Mouse (Mus musculus) regulatory T cell (primary cell): ENCODE measurements at regions not wholly inside any gene's neighbourhood (a gene's known extent, or its start where the extent isn't known, plus 50 kb on each side); places are given as distances from the start of the nearest gene placed in this dataset.

Experiments used
- in situ Hi-C: fragments of 300-600 bp; cut with MboI, MseI; formaldehyde crosslinking; loops from one replicate; pipeline ENCODE4 v1.15.1; 2025; ENCODE audit warnings: high pct_unique_total_duplicates

DNA sequence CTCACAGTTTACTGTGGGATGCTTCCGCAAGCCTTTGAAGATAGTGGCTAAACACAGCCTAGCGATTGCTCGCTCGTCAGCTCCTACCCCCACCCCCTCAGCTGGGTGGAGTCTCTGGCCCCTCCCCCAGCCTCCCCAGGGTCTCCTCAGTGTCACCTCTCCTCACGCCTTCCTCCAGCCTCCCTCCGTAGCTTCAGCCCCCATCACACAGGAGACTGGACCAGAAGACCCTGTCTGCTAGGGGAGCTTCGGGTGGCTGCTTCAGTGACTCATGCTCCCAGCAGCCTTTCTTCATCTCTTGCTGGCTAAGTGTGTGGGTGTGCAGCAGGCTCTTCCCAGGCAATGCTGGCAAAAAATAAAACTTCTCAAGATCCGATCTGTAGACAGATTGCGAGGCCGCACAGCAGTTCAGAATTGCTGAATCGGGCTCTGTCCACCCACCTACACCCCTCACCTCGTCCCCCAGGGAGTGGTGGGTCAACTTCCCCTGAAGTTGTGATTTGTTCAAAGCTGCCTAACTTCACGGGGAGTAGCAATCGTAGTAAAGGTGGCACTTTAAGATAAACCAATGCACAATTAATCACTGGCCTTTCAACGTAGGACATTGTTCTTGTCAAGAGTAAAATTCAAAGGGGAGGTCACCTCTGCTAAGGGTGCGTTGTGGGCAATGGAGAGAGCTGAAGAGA, 61.2 kb upstream of the Ankrd28 start:
- in situ Hi-C loops = no loop called here

DNA sequence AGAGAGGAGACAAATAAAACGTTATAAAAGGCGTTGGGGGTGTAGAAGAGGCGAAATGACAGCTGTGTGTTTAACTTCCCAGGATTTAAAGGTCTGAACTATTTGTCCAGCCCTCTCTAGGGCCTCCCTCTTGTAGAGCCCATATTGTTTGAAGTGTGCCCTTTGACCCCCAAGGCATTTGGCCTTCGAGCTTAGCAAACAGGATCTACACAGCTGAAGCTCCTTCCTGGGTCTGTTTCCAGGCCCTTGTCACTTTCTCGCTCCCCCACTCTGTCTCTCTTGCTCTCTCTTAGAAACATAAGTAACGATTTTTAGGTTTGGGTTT, 61.7 kb upstream of the Ankrd28 start:
- in situ Hi-C loops = no loop called here

DNA sequence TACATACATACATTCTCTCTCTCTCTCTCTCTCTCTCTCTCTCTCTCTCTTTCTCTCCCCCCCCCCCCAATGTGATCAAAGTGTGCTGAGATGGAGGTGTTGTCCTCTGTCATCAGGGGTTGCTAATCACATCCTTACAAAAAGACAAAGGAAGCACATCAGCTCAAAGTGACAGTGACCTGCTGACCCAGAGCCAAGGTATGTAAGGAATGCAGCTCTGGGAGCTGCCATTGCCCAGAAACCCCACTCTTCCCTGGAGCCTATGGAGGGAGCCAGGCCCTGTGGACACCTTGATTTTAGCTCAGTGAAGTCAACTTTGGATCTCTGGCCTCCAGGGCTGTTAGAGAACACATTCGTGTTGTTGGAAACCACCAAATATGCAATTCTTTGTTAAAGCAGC, 66.0 kb upstream of the Ankrd28 start:
- in situ Hi-C loops = no loop called here

DNA sequence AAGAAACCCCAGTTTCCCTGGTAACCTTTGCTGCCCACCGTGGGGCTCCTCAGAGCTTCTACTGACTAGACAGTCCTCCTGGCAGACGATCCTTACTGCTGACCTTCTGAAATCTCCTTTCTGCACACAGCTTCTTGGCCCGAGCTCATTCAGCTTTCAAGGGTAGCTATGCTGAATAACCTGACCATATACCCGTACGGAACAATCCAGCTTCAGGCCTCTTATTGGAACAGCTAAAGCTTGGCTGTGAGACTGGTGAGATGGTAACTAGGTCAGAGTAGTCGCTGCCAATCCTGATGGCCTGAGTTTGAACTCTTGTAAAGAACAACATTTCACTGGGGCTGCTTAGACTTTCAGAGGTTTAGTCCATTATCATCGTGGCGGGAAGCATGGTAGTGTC, 69.1 kb upstream of the Ankrd28 start:
- in situ Hi-C loops = no loop called here

GRCm38 (mm10) chr14:31899906-31900305, 69.5 kb upstream of the Ankrd28 start:
- in situ Hi-C loops = no loop called here

DNA sequence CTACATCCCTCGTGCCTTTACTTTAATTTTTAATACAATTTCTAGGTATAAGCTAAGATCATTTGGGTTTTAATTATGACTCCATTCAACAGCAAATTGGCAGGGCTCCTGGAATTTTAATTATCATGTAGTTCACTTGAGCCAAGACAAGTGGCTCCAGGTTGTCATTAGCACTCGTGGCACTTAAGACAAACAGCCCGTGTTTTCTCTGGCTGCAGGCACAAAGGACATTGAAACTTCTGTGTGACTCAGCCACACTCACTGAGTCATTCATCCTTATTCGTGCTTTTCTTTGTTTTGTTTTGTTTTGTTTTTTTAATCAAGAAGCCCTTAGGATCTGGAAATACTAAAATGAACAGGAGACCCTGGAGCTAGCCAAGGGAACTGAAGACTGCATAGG, 71.5 kb upstream of the Ankrd28 start:
- in situ Hi-C loops = no loop called here

DNA sequence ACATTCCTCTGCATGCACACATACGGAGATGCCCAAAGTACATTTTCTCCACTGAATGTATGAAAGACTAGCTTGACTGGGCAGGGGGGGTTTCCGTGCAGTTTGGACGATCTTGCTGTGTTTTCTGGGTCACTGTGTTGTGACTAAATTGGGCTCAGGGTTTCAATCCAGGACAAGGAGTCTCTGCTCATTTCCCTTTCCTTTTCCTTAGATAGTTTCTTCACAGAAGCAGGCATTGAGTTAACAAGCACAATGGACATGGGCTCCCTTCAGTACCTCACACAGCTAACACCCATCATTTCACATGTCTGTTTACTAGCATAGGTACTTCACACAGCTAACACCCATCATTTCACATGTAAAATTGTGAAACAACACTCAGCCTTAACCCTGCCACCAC, 73.2 kb upstream of the Ankrd28 start:
- in situ Hi-C loops = no loop called here

DNA sequence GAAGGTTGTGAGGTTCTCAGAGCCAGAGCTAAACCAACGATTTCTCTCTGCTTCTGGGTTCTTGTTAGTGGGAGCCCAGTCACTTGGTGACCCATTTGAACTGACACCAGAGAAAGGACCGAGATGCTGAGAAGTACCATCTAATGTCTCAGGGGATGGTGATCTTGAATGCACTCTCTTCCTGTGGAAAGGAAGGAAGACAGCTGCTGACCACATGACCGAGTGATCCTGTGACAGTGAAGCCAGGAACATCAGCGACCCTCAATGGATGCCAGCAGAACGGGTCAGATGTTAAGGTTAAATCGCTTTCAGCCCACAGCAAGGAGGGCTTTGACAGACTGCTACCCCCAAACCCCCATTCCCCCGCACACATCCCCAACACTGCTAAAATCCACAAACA, 78.1 kb upstream of the Ankrd28 start:
- in situ Hi-C loops = no loop called here

DNA sequence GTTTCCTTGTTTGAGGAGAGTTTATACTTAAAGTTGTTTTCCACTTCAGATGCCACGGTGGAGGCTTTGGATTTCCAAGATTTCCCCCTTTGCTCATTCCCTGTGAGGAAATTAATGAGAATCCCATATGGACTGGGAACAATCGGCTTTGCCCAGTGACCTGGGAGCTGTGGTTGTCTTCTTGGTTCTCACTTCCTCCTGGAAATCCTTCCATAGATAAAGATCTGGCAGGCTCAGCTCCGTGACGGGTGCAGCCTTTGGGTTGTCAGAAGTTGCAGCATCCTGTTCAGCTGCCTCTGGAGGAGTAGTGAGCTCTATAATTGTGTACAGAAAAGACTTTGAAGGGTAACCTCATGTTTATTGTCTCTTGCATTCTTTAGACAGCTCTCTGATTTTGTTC, 78.8 kb upstream of the Ankrd28 start:
- in situ Hi-C loops = no loop called here

DNA sequence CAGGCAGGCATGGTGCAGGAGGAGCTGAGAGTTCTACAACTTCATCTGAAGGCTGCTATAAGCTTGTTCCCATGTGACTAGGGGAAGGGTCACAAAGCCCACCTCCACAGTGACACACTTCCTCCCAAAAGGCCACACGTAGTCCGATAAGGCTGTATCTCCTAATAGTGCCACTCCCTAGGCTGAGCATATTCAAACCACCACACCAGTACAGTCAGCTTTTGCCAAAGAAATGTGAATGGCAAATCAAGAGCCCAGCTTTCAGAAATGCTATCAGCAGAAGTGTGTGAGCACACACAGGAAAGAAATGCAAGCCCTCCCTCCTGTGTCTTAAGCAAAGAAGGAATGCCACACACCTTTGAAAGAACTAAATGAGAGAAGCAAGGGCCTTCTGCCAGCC, 80.4 kb upstream of the Ankrd28 start:
- in situ Hi-C loops = no loop called here

DNA sequence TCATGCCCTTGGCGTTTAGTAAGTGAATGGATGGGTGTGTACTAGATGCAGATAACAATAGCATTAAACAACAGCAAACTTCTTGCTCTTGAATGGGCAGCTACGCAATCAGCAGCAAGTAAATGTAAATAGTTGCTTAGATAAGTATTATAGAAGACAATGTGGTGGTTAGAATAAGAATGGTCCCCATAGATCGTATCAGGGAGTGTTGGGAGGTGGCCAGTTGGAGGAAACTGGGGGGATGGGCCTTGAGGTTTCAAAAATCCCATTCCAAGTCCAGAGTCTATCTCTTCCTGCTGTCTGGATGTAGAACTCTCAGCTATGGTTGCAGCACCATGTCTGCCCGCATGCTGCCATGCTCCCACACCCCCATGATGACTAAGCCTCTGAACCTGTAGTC, 88.0 kb upstream of the Ankrd28 start:
- in situ Hi-C loops = no loop called here

DNA sequence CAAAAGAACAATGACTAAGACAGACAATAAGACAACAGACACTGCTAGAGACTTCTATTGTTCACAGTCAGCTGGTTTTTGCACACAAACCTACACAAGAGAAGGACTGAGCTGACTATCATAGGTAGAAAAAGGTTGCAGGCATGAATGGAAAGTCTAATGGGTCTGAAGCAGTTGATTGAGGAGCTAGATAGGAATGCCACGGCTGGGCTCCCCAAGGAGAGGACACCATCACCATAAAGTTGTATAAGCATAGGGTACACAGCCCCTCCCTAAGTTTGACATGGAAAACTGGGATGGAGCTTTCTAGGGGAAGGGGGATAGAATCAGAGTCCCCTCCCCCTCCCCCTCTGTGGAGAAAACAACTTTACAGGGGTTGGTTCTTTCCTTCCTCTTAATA, 88.5 kb upstream of the Ankrd28 start:
- in situ Hi-C loops = no loop called here

GRCm38 (mm10) chr14:31929161-31929707, 98.8 kb upstream of the Ankrd28 start:
- in situ Hi-C loops = no loop called here

GRCm38 (mm10) chr14:31930367-31930766, 98.4 kb upstream of the Galnt15 start:
- in situ Hi-C loops = no loop called here

GRCm38 (mm10) chr14:31931971-31932370, 96.8 kb upstream of the Galnt15 start:
- in situ Hi-C loops = no loop called here

DNA sequence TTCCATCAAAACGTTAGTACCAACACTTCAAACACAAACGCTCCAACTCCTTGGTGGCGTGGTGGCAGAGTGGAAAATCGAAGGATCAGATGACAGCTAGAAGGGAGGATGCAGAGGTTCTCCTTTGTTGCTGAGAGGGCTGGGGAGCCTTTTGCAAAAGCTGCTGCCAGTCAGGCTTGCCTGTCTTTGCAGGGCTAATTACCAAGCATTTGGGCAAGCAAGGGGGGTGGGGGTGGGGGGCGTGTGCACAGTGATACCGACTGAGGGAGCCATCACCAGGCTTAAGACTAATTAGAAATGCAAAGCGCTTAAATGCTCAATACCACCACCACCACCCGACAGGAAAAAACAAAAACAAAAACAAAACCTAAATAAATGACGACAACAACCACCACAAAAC, 95.3 kb upstream of the Galnt15 start:
- in situ Hi-C loops = no loop called here

DNA sequence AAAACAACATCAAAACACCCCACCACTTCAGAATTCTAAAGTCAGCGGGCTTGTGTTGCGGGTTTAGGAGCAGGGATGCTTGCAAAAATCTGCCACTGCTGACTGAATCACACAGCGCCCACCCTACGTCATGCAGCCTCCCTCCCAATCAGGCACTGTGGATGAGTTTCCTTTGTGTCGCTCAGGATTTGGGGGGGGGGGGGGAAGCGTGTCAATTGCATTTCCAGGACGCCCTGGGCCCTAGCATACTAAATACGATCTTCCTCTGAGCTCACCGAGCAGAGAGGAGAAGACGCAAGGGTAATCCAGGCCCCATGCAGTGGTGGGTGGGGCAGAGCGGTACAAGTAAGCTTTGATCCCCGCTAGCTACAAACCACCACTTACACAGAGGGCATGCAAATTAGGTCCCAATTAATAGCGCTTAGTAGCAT, 94.9 kb upstream of the Galnt15 start:
- in situ Hi-C loops = no loop called here

GRCm38 (mm10) chr14:31934321-31934720, 94.5 kb upstream of the Galnt15 start:
- in situ Hi-C loops = no loop called here

DNA sequence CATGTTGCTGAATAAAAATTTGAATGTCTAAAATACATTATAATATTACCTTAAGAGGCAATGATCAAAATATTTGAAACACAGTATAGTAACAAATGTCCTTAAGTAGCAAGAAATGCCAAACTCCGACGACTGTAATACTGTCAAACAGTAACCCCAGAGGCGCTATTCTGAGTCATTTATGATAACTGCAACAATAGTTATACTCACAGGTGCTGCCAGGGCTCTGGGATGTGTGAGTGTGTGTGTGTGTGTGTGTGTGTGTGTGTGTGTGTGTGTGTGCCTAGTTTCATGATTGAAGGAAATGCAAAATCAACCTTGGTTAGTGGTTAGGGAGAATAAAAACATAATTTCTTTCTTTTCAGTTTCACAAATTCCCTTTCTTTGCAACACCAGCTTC, 94.0 kb upstream of the Galnt15 start:
- in situ Hi-C loops = no loop called here

DNA sequence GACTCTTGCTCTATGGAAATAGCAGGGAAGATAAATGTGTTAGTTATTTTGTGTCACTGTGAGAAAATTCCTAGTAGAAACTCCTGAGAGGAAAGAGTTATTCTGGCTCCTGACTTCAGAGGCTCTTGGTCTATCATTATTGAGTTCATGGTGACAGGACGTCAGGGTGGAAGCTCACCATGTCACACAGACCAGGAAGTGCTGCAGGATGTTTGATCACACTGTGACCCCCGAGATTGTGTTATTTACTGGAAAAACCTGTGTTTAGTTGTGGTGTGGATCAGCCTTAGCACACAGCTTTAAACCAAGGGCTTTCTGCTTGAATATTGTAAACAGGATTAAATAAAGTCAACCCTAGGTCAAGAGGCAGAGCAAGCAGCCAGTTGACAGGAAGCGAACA, 93.4 kb upstream of the Galnt15 start:
- in situ Hi-C loops = no loop called here

GRCm38 (mm10) chr14:31936581-31936980, 92.2 kb upstream of the Galnt15 start:
- in situ Hi-C loops = no loop called here

GRCm38 (mm10) chr14:31940900-31941299, 87.9 kb upstream of the Galnt15 start:
- in situ Hi-C loops = no loop called here

- in situ Hi-C loops = no loop called here
Measured at GRCm38 (mm10) chr14:31942266-31942960, 86.4 kb upstream of the Galnt15 start.
